Mouse (Mus musculus): ENCODE results near the gene Them7. TPM values are rescaled to one million over a fixed set of nuclear protein-coding genes. Genes with fewer than 3 reads are reported as not detected.

Them7 gene
- total and polyA plus RNA-seq, 3 experiments = not detected

GRCm38 (mm10) chr2:105182501-105182900 is 41.6 kb upstream of the Them7 start:
- DNase-seq (ENCODE audit: low read depth, low spot score) = no peak
- no peaks in the 10 kb centered on the region for H3K4me1 ChIP-seq (ENCODE audit: control insufficient read depth in 1 of 2, insufficient read depth in 2 of 2, low read length in 2 of 2)
- H3K27me3 ChIP-seq (ENCODE audit: control insufficient read depth in 1 of 2, insufficient read depth in 2 of 2, low read length in 2 of 2) = peaks cover 0 to 2% of the 10 kb centered on the region in 2 experiments; a peak in 1 of 4 replicates
- no peak overlapping the region for H3K9ac ChIP-seq (ENCODE audit: control insufficient read depth, low read depth, low read length, poor library complexity, severe bottlenecking)
- no peaks in the 10 kb centered on the region for H3K79me2 ChIP-seq (ENCODE audit: control insufficient read depth, insufficient read depth, low read length, poor library complexity)
- H3K27ac ChIP-seq (ENCODE audit: control insufficient read depth, low read depth, low read length) = no peak overlapping the region
- H3K9me3 ChIP-seq (replicated peaks; ENCODE audit: insufficient read depth, low read length) = no peaks in the 10 kb centered on the region
- H3K36me3 ChIP-seq (ENCODE audit: control insufficient read depth in 1 of 2, insufficient read depth in 2 of 2, low read length in 2 of 2) = no peaks in the 10 kb centered on the region
- TF ChIP-seq USF2 (IDR thresholded peaks at IDR 0.05; ENCODE audit: borderline replicate concordance in 1 of 2, insufficient read depth in 1 of 2, low read depth in 1 of 2, low read length in 2 of 2) (no peak), MXI1 (IDR thresholded peaks at IDR 0.05; ENCODE audit: low read depth, low read length) (no peak), MYB (IDR thresholded peaks at IDR 0.05; ENCODE audit: low read depth, low read length) (no peak), ETS1 (IDR thresholded peaks at IDR 0.05; ENCODE audit: low read depth, low read length) (no peak), RAD21 (IDR thresholded peaks at IDR 0.05; ENCODE audit: low read depth, low read length) (no peak), EP300 (IDR thresholded peaks at IDR 0.05; ENCODE audit: low read depth in 1 of 2, low read length in 2 of 2) (no peak), MEF2A (IDR thresholded peaks at IDR 0.05; ENCODE audit: extremely low read depth, insufficient replicate concordance, low read depth, low read length, poor library complexity, severe bottlenecking) (no peak), RCOR1 (IDR thresholded peaks at IDR 0.05; ENCODE audit: low read depth, low read length) (no peak), ELF1 (IDR thresholded peaks at IDR 0.05; ENCODE audit: low read depth, low read length) (no peak), KAT2A (conservative IDR thresholded peaks at IDR 0.05; ENCODE audit: low read depth, low read length) (no peak), ZC3H11A (IDR thresholded peaks at IDR 0.05; ENCODE audit: low read depth, low read length) (no peak), POLR2A (IDR thresholded peaks at IDR 0.05; ENCODE audit: control insufficient read depth in 1 of 2, insufficient read depth in 1 of 2, low read depth in 1 of 2, low read length in 2 of 2, poor library complexity in 1 of 2) (no peak)
- H3K4me3 ChIP-seq (ENCODE audit: control insufficient read depth in 1 of 2, insufficient read depth in 1 of 2, low read depth in 2 of 2, low read length in 2 of 2) = no peak overlapping the region

- Histone ChIP-seq H3K9me3 (replicated peaks; ENCODE audit: insufficient read depth, low read length) (no peaks in the 10 kb centered on the region), H3K79me2 (ENCODE audit: control insufficient read depth, insufficient read depth, low read length, poor library complexity) (no peaks in the 10 kb centered on the region), H3K4me3 (ENCODE audit: control insufficient read depth in 1 of 2, insufficient read depth in 1 of 2, low read depth in 2 of 2, low read length in 2 of 2) (no peak overlapping the region), H3K36me3 (ENCODE audit: control insufficient read depth in 1 of 2, insufficient read depth in 2 of 2, low read length in 2 of 2) (peaks cover 0 to 2% of the 10 kb centered on the region in 2 experiments; a peak in 1 of 4 replicates), H3K4me1 (ENCODE audit: control insufficient read depth in 1 of 2, insufficient read depth in 2 of 2, low read length in 2 of 2) (no peaks in the 10 kb centered on the region), H3K27me3 (ENCODE audit: control insufficient read depth in 1 of 2, insufficient read depth in 2 of 2, low read length in 2 of 2) (peaks cover 0 to 2% of the 10 kb centered on the region in 2 experiments; a peak in 1 of 4 replicates), H3K9ac (ENCODE audit: control insufficient read depth, low read depth, low read length, poor library complexity, severe bottlenecking) (no peak overlapping the region), H3K27ac (ENCODE audit: control insufficient read depth, low read depth, low read length) (no peak overlapping the region)
- DNase-seq (ENCODE audit: low read depth, low spot score) = no peak
- TF ChIP-seq MAZ (IDR thresholded peaks at IDR 0.05; ENCODE audit: low read depth, low read length) = no peak
- no peak for TF ChIP-seq MXI1 (IDR thresholded peaks at IDR 0.05; ENCODE audit: low read depth, low read length)
Measured at GRCm38 (mm10) chr2:105185140-105185539, 39.0 kb upstream of the Them7 start.
